Mouse (Mus musculus) MEL (cell line): ENCODE data around the gene Il15ra.

ENCODE experiments used
- CTCF ChIP-seq, 3 experiments: IDR thresholded peaks in 2 of 3; conservative IDR thresholded peaks in 1 of 3; 2 replicates each; pipeline ENCODE4 v1.5.1; 2011 to 2012; ENCODE audit warnings: low read length in 3 of 3, low read depth in 2 of 3, mild to moderate bottlenecking in 2 of 3, improper control_type of control experiment in 1 of 3, inconsistent platforms in 1 of 3, mixed read lengths in 1 of 3, moderate library complexity in 1 of 3; ENCODE audit not compliant: control insufficient read depth in 1 of 3, insufficient read depth in 1 of 3, poor library complexity in 1 of 3, severe bottlenecking in 1 of 3
- POLR2A ChIP-seq, 2 experiments: IDR thresholded peaks; 2 replicates each; pipeline ENCODE4 v1.6.1; 2011 to 2012; ENCODE audit warnings: low read length in 2 of 2, mild to moderate bottlenecking in 2 of 2, control low read depth in 1 of 2, improper control_type of control experiment in 1 of 2, low read depth in 1 of 2, moderate library complexity in 1 of 2; ENCODE audit not compliant: control insufficient read depth in 1 of 2, insufficient read depth in 1 of 2, poor library complexity in 1 of 2
- POLR2AphosphoS5 ChIP-seq: IDR thresholded peaks from 2 replicates; pipeline ENCODE4 v1.6.1; 2012; ENCODE audit warnings: low read depth, borderline replicate concordance, mild to moderate bottlenecking, inconsistent platforms, low read length, moderate library complexity, mixed read lengths
- ZC3H11A ChIP-seq: IDR thresholded peaks from 2 replicates; pipeline ENCODE4 v1.6.1; 2012; ENCODE audit warnings: low read depth, mild to moderate bottlenecking, inconsistent platforms, low read length, improper control_type of control experiment

GRCm38 (mm10) chr2:11665326-11665725 is 39.8 kb upstream of the Il15ra start:
- TF ChIP-seq CTCF (IDR thresholded peaks at IDR 0.05 in 2 of 3, conservative IDR thresholded peaks at IDR 0.05 in 1 of 3; ENCODE audit: control insufficient read depth in 1 of 3, insufficient read depth in 1 of 3, low read depth in 2 of 3, low read length in 3 of 3, poor library complexity in 1 of 3, severe bottlenecking in 1 of 3) = no peak
- no peak for TF ChIP-seq POLR2AphosphoS5
- no peak for TF ChIP-seq POLR2A (IDR thresholded peaks at IDR 0.05; ENCODE audit: control insufficient read depth in 1 of 2, insufficient read depth in 1 of 2, low read depth in 1 of 2, low read length in 2 of 2, poor library complexity in 1 of 2)
- no peak for TF ChIP-seq ZC3H11A
